Mouse (Mus musculus): ENCODE measurements around the gene C1qtnf4. TPM values are rescaled to one million over a fixed set of nuclear protein-coding genes. Genes with fewer than 3 reads are reported as not detected.
A peak's percentile ranks its signal among the peaks of the same experiment; 100 is the strongest.

C1qtnf4 gene
- polyA plus RNA-seq, 1 experiment: 5.9 TPM

GRCm38 (mm10) chr2:90848331-90848730, 37.3 kb upstream of the C1qtnf4 start:
- Histone ChIP-seq H3K9me3 (ENCODE audit: control insufficient read depth, low read length) (no peaks in the 10 kb centered on the region), H3K27me3 (ENCODE audit: control insufficient read depth) (no peaks in the 10 kb centered on the region), H3K36me3 (ENCODE audit: control insufficient read depth) (peaks cover 41% of the 10 kb centered on the region), H3K4me1 (ENCODE audit: control insufficient read depth) (peaks cover 46% of the 10 kb centered on the region), H3K4me3 (replicated peaks) (peak overlapping the region; percentile 89)
- no peak for TF ChIP-seq GATA1 (IDR thresholded peaks at IDR 0.05; ENCODE audit: low read length)
- TF ChIP-seq TAL1 (IDR thresholded peaks at IDR 0.05; ENCODE audit: low read length): no peak

- TF ChIP-seq TAL1 (IDR thresholded peaks at IDR 0.05; ENCODE audit: low read length): no peak
- H3K4me3 ChIP-seq (replicated peaks): no peak overlapping the region
- H3K36me3 ChIP-seq (ENCODE audit: control insufficient read depth): peaks cover 60% of the 10 kb centered on the region
Measured at GRCm38 (mm10) chr2:90850401-90850800, 35.3 kb upstream of the C1qtnf4 start.

DNA sequence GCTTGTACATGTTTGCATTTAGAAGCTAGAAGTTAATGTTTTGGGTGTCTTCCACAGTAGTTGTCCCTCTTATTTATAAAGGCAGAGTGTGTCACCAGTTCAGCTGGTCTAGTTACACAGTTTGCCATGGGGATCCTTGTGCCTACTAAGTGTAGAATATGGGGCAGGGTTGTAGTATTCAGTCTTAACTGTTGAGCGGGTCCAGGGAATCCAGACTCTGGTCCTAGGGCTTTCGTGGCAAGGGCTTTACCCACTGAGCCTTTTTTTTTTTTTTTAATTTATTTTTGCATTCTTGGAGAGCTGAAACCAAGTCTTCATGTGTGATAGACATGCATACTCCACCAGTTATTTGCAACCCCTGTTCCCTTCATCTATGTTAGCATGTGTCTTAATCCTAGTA, 24.2 kb upstream of the C1qtnf4 start:
- TF ChIP-seq TAL1 (IDR thresholded peaks at IDR 0.05; ENCODE audit: low read length) (no peak), GATA1 (IDR thresholded peaks at IDR 0.05; ENCODE audit: low read length) (no peak)
- Histone ChIP-seq H3K4me3 (replicated peaks) (no peak overlapping the region), H3K36me3 (ENCODE audit: control insufficient read depth) (peaks cover 89% of the 10 kb centered on the region), H3K27me3 (ENCODE audit: control insufficient read depth) (no peaks in the 10 kb centered on the region), H3K4me1 (ENCODE audit: control insufficient read depth) (peaks cover under 1% of the 10 kb centered on the region; the same call in 1 of the 2 replicates), H3K9me3 (ENCODE audit: control insufficient read depth, low read length) (no peaks in the 10 kb centered on the region)

More at GRCm38 (mm10) chr2:90850401-90850800, 35.3 kb upstream of the C1qtnf4 start:
- Histone ChIP-seq H3K4me1 (ENCODE audit: control insufficient read depth) (peaks cover 43% of the 10 kb centered on the region), H3K9me3 (ENCODE audit: control insufficient read depth, low read length) (no peaks in the 10 kb centered on the region), H3K27me3 (ENCODE audit: control insufficient read depth) (no peaks in the 10 kb centered on the region)

- no peak for TF ChIP-seq TAL1 (IDR thresholded peaks at IDR 0.05; ENCODE audit: low read length)
- TF ChIP-seq GATA1 (IDR thresholded peaks at IDR 0.05; ENCODE audit: low read length): no peak
- Histone ChIP-seq H3K36me3 (ENCODE audit: control insufficient read depth) (peaks cover 90% of the 10 kb centered on the region), H3K27me3 (ENCODE audit: control insufficient read depth) (no peaks in the 10 kb centered on the region), H3K4me1 (ENCODE audit: control insufficient read depth) (peaks cover 23% of the 10 kb centered on the region), H3K9me3 (ENCODE audit: control insufficient read depth, low read length) (no peaks in the 10 kb centered on the region), H3K4me3 (replicated peaks) (no peak overlapping the region)
Measured at GRCm38 (mm10) chr2:90864184-90864583, 21.5 kb upstream of the C1qtnf4 start.

DNA sequence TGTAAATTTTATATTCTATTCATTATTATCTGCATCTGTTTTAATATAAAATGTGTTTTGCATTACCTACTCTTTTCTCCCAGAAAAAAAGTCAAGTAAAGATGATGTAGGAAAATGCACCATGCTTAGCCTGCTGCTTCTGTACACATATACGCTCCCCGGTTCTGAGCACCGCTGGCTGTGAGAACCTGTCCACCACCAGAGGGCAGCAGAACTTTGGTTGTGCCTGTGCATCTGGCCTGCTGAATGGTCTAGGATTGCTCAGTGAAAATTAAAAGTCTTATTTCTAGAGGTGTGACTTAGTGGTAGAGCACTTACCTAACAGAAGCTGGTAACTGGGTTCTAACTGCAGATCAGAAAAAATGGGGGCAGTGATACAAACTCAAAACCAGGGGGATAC, 19.1 kb upstream of the C1qtnf4 start:
- no peaks in the 10 kb centered on the region for H3K27me3 ChIP-seq (ENCODE audit: control insufficient read depth)
- no peak for TF ChIP-seq TAL1 (IDR thresholded peaks at IDR 0.05; ENCODE audit: low read length)
- TF ChIP-seq GATA1 (IDR thresholded peaks at IDR 0.05; ENCODE audit: low read length): no peak
- H3K36me3 ChIP-seq (ENCODE audit: control insufficient read depth): peaks cover 66% of the 10 kb centered on the region
- H3K9me3 ChIP-seq (ENCODE audit: control insufficient read depth, low read length): no peaks in the 10 kb centered on the region
- no peak overlapping the region for H3K4me3 ChIP-seq (replicated peaks)
- H3K4me1 ChIP-seq (ENCODE audit: control insufficient read depth): peaks cover 46% of the 10 kb centered on the region

GRCm38 (mm10) chr2:90870136-90870601, 15.5 kb upstream of the C1qtnf4 start:
- H3K27me3 ChIP-seq (ENCODE audit: control insufficient read depth): no peaks in the 10 kb centered on the region
- H3K4me1 ChIP-seq (ENCODE audit: control insufficient read depth): peaks cover 54% of the 10 kb centered on the region
- no peaks in the 10 kb centered on the region for H3K9me3 ChIP-seq (ENCODE audit: control insufficient read depth, low read length)
- TF ChIP-seq TAL1 (IDR thresholded peaks at IDR 0.05; ENCODE audit: low read length): peak; percentile 34; the same call in 1 of the 3 replicates
- peak; percentile 59 for TF ChIP-seq GATA1 (IDR thresholded peaks at IDR 0.05; ENCODE audit: low read length)
- peaks cover 36% of the 10 kb centered on the region for H3K36me3 ChIP-seq (ENCODE audit: control insufficient read depth)
- peak overlapping the region; percentile 45 for H3K4me3 ChIP-seq (replicated peaks)

- TF ChIP-seq GATA1 (IDR thresholded peaks at IDR 0.05; ENCODE audit: low read length) (no peak), TAL1 (IDR thresholded peaks at IDR 0.05; ENCODE audit: low read length) (no peak)
- H3K4me1 ChIP-seq (ENCODE audit: control insufficient read depth): peaks cover 56% of the 10 kb centered on the region
- no peaks in the 10 kb centered on the region for H3K27me3 ChIP-seq (ENCODE audit: control insufficient read depth)
- no peaks in the 10 kb centered on the region for H3K9me3 ChIP-seq (ENCODE audit: control insufficient read depth, low read length)
- H3K4me3 ChIP-seq (replicated peaks): no peak overlapping the region
- peaks cover 24% of the 10 kb centered on the region for H3K36me3 ChIP-seq (ENCODE audit: control insufficient read depth)
Measured at GRCm38 (mm10) chr2:90871180-90871961, 14.3 kb upstream of the C1qtnf4 start.

DNA sequence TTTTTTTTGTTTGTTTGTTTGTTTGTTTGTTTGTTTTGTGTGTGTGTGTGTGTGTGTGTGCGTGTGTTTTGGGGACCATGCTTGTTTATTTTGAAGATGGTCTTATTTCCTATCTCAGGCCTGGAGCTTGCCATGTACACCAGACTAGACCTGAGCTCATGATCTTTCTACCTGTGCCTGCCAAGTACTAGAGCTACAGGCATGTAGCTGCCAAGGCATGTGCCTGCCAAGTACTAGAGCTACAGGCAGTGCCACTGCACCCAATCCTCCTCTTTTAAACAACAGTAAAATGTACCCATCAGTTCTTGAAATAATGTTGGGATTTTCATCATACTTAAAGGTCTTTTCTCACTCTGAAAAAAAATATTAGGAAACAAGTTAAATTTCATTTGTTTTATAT, 11.6 kb upstream of the C1qtnf4 start:
- H3K27me3 ChIP-seq (ENCODE audit: control insufficient read depth): peaks cover 8% of the 10 kb centered on the region
- no peaks in the 10 kb centered on the region for H3K9me3 ChIP-seq (ENCODE audit: control insufficient read depth, low read length)
- H3K36me3 ChIP-seq (ENCODE audit: control insufficient read depth): peaks cover under 1% of the 10 kb centered on the region; the same call in 1 of the 2 replicates
- peaks cover 38% of the 10 kb centered on the region for H3K4me1 ChIP-seq (ENCODE audit: control insufficient read depth)
- no peak overlapping the region for H3K4me3 ChIP-seq (replicated peaks)
- no peak for TF ChIP-seq TAL1 (IDR thresholded peaks at IDR 0.05; ENCODE audit: low read length)
- no peak for TF ChIP-seq GATA1 (IDR thresholded peaks at IDR 0.05; ENCODE audit: low read length)

DNA sequence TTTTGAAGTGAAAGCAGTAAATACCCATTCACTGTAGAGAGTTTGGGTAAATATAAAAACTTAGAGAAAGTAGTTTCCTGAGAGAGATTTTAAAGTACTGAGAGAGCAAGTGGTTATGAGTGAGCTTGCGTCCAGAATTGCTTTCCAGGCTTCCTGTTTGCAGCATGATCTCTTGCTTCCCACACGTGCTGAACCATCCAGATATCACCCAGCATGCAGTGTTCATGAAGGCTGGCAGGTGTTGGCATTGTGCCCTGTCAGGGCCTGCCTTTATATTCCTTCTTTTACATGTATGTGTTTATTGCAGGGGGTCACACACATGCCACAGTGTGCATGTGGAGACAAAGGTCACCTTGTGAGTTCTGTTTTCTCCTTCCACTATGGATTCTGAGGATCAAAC, 10.4 kb upstream of the C1qtnf4 start:
- H3K27me3 ChIP-seq (ENCODE audit: control insufficient read depth): peaks cover 19% of the 10 kb centered on the region
- no peaks in the 10 kb centered on the region for H3K36me3 ChIP-seq (ENCODE audit: control insufficient read depth)
- H3K4me1 ChIP-seq (ENCODE audit: control insufficient read depth): peaks cover 39% of the 10 kb centered on the region
- no peaks in the 10 kb centered on the region for H3K9me3 ChIP-seq (ENCODE audit: control insufficient read depth, low read length)
- H3K4me3 ChIP-seq (replicated peaks): no peak overlapping the region
- TF ChIP-seq TAL1 (IDR thresholded peaks at IDR 0.05; ENCODE audit: low read length) (no peak), GATA1 (IDR thresholded peaks at IDR 0.05; ENCODE audit: low read length) (no peak)

Measured in erythroblast, embryonic 14.5 days (primary cell).